Mouse (Mus musculus): Measurements from ENCODE around the gene Cox6b2. TPM values are rescaled to one million over a fixed set of nuclear protein-coding genes. Genes with fewer than 3 reads are reported as not detected.

The Cox6b2 gene
- polyA plus RNA-seq, 1 experiment from 2014 or later: 35.6 TPM

GRCm38 (mm10) chr7:4783667-4784268 lies 30.9 kb upstream of the Cox6b2 start:
- Histone ChIP-seq H3K27me3 (peaks cover 37% of the 10 kb centered on the region), H3K36me3 (no peaks in the 10 kb centered on the region), H3K4me3 (no peak overlapping the region), H3K9me3 (replicated peaks) (no peaks in the 10 kb centered on the region), H3K4me2 (no peak overlapping the region), H3K27ac (no peak overlapping the region), H3K4me1 (replicated peaks) (peaks cover 6% of the 10 kb centered on the region), H3K9ac (no peak overlapping the region)
- ATAC-seq (replicated peaks; ENCODE audit: insufficient number of reproducible peaks, insufficient read depth, low FRiP score, low read depth): no peak
- 71% methylated on average over 14 of the region's 14 CpGs for WGBS

GRCm38 (mm10) chr7:4782759-4783158 lies 29.9 kb upstream of the Cox6b2 start, which contains the start of the genes Il11 and Tmem190:
Gene Il11, minus strand, starts transcription at chr7:4782859.
Gene Tmem190, plus strand, starts transcription at chr7:4782937.
- no peaks in the 10 kb centered on the region for H3K36me3 ChIP-seq
- no peaks in the 10 kb centered on the region for H3K4me1 ChIP-seq (replicated peaks)
- H3K4me2 ChIP-seq: no peak within 1 kb of the TSS
- H3K27me3 ChIP-seq: peaks cover 47% of the 10 kb centered on the region
- 76% methylated on average over 2 of the region's 2 CpGs for WGBS
- no peak within 1 kb of the TSS for H3K9ac ChIP-seq
- no peak within 1 kb of the TSS for H3K27ac ChIP-seq
- H3K9me3 ChIP-seq (replicated peaks): no peaks in the 10 kb centered on the region
- H3K4me3 ChIP-seq: no peak within 1 kb of the TSS
- ATAC-seq (replicated peaks; ENCODE audit: insufficient number of reproducible peaks, insufficient read depth, low FRiP score, low read depth): no peak

- no peak overlapping the region for H3K4me2 ChIP-seq
- no peaks in the 10 kb centered on the region for H3K9me3 ChIP-seq (replicated peaks)
- no peak overlapping the region for H3K9ac ChIP-seq
- WGBS: 42% methylated on average over 3 of the region's 3 CpGs
- no peak overlapping the region for H3K27ac ChIP-seq
- H3K27me3 ChIP-seq: peaks cover 53% of the 10 kb centered on the region
- H3K4me3 ChIP-seq: no peak overlapping the region
- H3K4me1 ChIP-seq (replicated peaks): peaks cover 4% of the 10 kb centered on the region
- H3K36me3 ChIP-seq: no peaks in the 10 kb centered on the region
- ATAC-seq (replicated peaks; ENCODE audit: insufficient number of reproducible peaks, insufficient read depth, low FRiP score, low read depth): no peak
These were observed 29.2 kb upstream of the Cox6b2 start for GRCm38 (mm10) chr7:4782130-4782529.

GRCm38 (mm10) chr7:4779921-4780320 lies 27.0 kb upstream of the Cox6b2 start:
- H3K27ac ChIP-seq: no peak overlapping the region
- 25% methylated on average over 5 of the region's 5 CpGs for WGBS
- no peak overlapping the region for H3K4me3 ChIP-seq
- no peaks in the 10 kb centered on the region for H3K36me3 ChIP-seq
- no peak overlapping the region for H3K4me2 ChIP-seq
- no peaks in the 10 kb centered on the region for H3K9me3 ChIP-seq (replicated peaks)
- no peak overlapping the region for H3K9ac ChIP-seq
- peaks cover 9% of the 10 kb centered on the region for H3K4me1 ChIP-seq (replicated peaks)
- H3K27me3 ChIP-seq: peaks cover 75% of the 10 kb centered on the region
- no peak for ATAC-seq (replicated peaks; ENCODE audit: insufficient number of reproducible peaks, insufficient read depth, low FRiP score, low read depth)

- no peak for ATAC-seq (replicated peaks; ENCODE audit: insufficient number of reproducible peaks, insufficient read depth, low FRiP score, low read depth)
- no peak overlapping the region for H3K9ac ChIP-seq
- no peak overlapping the region for H3K4me2 ChIP-seq
- no peak overlapping the region for H3K4me3 ChIP-seq
- H3K36me3 ChIP-seq: no peaks in the 10 kb centered on the region
- H3K27me3 ChIP-seq: peaks cover 78% of the 10 kb centered on the region
- no peak overlapping the region for H3K27ac ChIP-seq
- peaks cover 9% of the 10 kb centered on the region for H3K4me1 ChIP-seq (replicated peaks)
- 5% methylated on average over 20 of the region's 20 CpGs for WGBS
- H3K9me3 ChIP-seq (replicated peaks): no peaks in the 10 kb centered on the region
These were observed 25.1 kb upstream of the Cox6b2 start for GRCm38 (mm10) chr7:4777851-4778637.

GRCm38 (mm10) chr7:4776861-4777830 lies 24.3 kb upstream of the Cox6b2 start:
- peak; percentile 33 for ATAC-seq (replicated peaks; ENCODE audit: insufficient number of reproducible peaks, insufficient read depth, low FRiP score, low read depth)
- H3K36me3 ChIP-seq: no peaks in the 10 kb centered on the region
- peak overlapping the region; percentile 63 for H3K4me2 ChIP-seq
- H3K27ac ChIP-seq: no peak overlapping the region
- peak overlapping the region; percentile 39 for H3K4me3 ChIP-seq
- peaks cover 70% of the 10 kb centered on the region for H3K27me3 ChIP-seq
- H3K9ac ChIP-seq: peak overlapping the region; percentile 40
- WGBS: 1% methylated on average over 35 of the region's 56 CpGs
- H3K9me3 ChIP-seq (replicated peaks): no peaks in the 10 kb centered on the region
- peaks cover 9% of the 10 kb centered on the region for H3K4me1 ChIP-seq (replicated peaks)

GRCm38 (mm10) chr7:4776131-4776530 lies 23.2 kb upstream of the Cox6b2 start:
- no peak for ATAC-seq (replicated peaks; ENCODE audit: insufficient number of reproducible peaks, insufficient read depth, low FRiP score, low read depth)
- no peak overlapping the region for H3K4me3 ChIP-seq
- H3K9me3 ChIP-seq (replicated peaks): no peaks in the 10 kb centered on the region

GRCm38 (mm10) chr7:4771202-4771601 lies 18.3 kb upstream of the Cox6b2 start, which contains the start of gene Fam71e2:
Gene Fam71e2, minus strand, starts transcription at chr7:4771302.
- Histone ChIP-seq H3K4me3 (no peak within 1 kb of the TSS), H3K9ac (no peak within 1 kb of the TSS), H3K36me3 (no peaks in the 10 kb centered on the region), H3K4me2 (no peak within 1 kb of the TSS), H3K27ac (no peak within 1 kb of the TSS), H3K27me3 (peaks cover 20% of the 10 kb centered on the region), H3K9me3 (replicated peaks) (no peaks in the 10 kb centered on the region), H3K4me1 (replicated peaks) (no peaks in the 10 kb centered on the region)
- 59% methylated on average over 3 of the region's 5 CpGs for WGBS
- ATAC-seq (replicated peaks; ENCODE audit: insufficient number of reproducible peaks, insufficient read depth, low FRiP score, low read depth): no peak

More at GRCm38 (mm10) chr7:4776131-4776530, 23.2 kb upstream of the Cox6b2 start:
- Histone ChIP-seq H3K27ac (no peak overlapping the region), H3K9ac (no peak overlapping the region), H3K4me1 (replicated peaks) (peaks cover 9% of the 10 kb centered on the region), H3K4me2 (no peak overlapping the region), H3K36me3 (no peaks in the 10 kb centered on the region), H3K27me3 (peaks cover 63% of the 10 kb centered on the region)
- 40% methylated on average over 10 of the region's 10 CpGs for WGBS

- 35% methylated on average over 4 of the region's 4 CpGs for WGBS
- H3K27ac ChIP-seq: no peak overlapping the region
- no peaks in the 10 kb centered on the region for H3K27me3 ChIP-seq
- H3K4me2 ChIP-seq: no peak overlapping the region
- no peak for ATAC-seq (replicated peaks; ENCODE audit: insufficient number of reproducible peaks, insufficient read depth, low FRiP score, low read depth)
- no peak overlapping the region for H3K4me3 ChIP-seq
- H3K36me3 ChIP-seq: no peaks in the 10 kb centered on the region
- 0 out of 2 replicates have a peak, but pooled peaks cover 3% of the 10 kb centered on the region for H3K4me1 ChIP-seq (replicated peaks)
- no peak overlapping the region for H3K9ac ChIP-seq
- H3K9me3 ChIP-seq (replicated peaks): no peaks in the 10 kb centered on the region
These were observed 12.2 kb upstream of the Cox6b2 start for GRCm38 (mm10) chr7:4764946-4765710.

- WGBS: 35% methylated on average over 1 of the region's 1 CpGs
- Histone ChIP-seq H3K4me1 (replicated peaks) (no peaks in the 10 kb centered on the region), H3K27ac (no peak overlapping the region), H3K4me2 (no peak overlapping the region), H3K27me3 (no peaks in the 10 kb centered on the region), H3K4me3 (no peak overlapping the region), H3K36me3 (no peaks in the 10 kb centered on the region), H3K9me3 (replicated peaks) (no peaks in the 10 kb centered on the region), H3K9ac (no peak overlapping the region)
- ATAC-seq (replicated peaks; ENCODE audit: insufficient number of reproducible peaks, insufficient read depth, low FRiP score, low read depth): no peak
These were observed 6.8 kb upstream of the Cox6b2 start for GRCm38 (mm10) chr7:4759670-4760069.
